Mouse (Mus musculus) testis, adult 2 months (tissue): ENCODE measurements around the gene Diras1.

ENCODE experiments used
- CTCF ChIP-seq: fragments of 200-500 bp; IDR thresholded peaks from 2 replicates; pipeline ENCODE4 v1.5.1; 2012; ENCODE audit warnings: low read depth, mild to moderate bottlenecking, inconsistent platforms, low read length, moderate library complexity; ENCODE audit not compliant: control insufficient read depth, insufficient read depth, insufficient replicate concordance
- POLR2A ChIP-seq: fragments of 200-500 bp; IDR thresholded peaks from 2 replicates; pipeline ENCODE4 v1.6.1; 2012; ENCODE audit warnings: low read depth, mild to moderate bottlenecking, inconsistent platforms, low read length, moderate library complexity; ENCODE audit not compliant: control insufficient read depth

DNA sequence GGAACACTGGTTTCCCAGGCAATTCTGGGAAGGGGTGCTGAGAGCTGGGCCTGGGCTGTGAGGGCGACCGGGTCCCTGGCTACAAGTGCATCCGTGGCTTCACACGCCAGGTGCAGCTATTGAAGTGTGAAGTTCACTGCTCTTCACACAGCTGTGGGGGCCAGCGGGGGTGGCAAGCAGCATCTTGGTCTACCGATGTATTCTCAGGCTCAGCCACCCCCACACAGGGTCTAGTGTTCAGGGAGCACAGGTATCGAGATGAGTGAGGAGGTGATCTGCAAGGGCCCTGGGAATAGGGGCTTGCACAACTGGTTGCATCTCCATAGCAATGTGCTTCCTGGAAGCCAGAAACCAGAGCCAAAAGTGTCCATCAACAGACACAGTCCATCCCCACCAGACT, 35.1 kb downstream of the Diras1 start:
- no peak for TF ChIP-seq CTCF
- TF ChIP-seq POLR2A = no peak
